ENCODE assay signal across 8 mouse cellular contexts in the genomic region with DNA sequence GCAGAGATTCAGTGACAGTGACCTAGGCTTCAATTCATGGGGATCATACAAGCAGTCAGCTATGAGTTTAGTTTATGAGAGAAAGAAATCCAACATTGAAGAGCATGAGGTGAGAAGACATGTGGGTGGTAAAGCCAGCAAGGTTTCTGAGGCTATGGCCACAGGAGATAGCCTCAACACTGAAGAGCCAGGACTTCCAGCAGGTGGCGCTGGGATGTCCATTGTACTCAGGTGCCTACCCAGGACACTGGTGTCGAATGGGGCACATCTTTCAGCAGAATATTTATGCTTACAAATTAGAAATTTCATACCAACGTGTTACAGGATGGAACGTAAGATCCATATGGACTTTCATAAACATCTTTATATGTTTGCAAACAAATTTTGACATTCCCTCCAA. TPM values are rescaled to one million over a fixed set of nuclear protein-coding genes. Genes with fewer than 3 reads are reported as not detected.
DNase-seq lines count a peak whose midpoint lies in the region; ATAC-seq and TF ChIP-seq lines count a peak whose summit lies in the region.
"Had no signal": no experiment of that assay in that cellular context is flagged by ENCODE, and none has a peak within 500 bp of the region (broad histone marks: within the 10 kb centered on the region; RNA-seq: fewer than 3 reads in every experiment).

No protein-coding gene starts in this region.

- H3K36me3 ChIP-seq in MEL (ENCODE audit: control insufficient read depth in 1 of 2, insufficient read depth in 2 of 2, low read length in 2 of 2) = no peaks in the 10 kb centered on the region
- H3K36me3 ChIP-seq in lung, postnatal 0 days (ENCODE audit: insufficient read depth, low read length) = no peaks in the 10 kb centered on the region

- no peak for TF ChIP-seq EP300 in MEL (IDR thresholded peaks at IDR 0.05; ENCODE audit: low read depth in 1 of 2, low read length in 2 of 2)
- TF ChIP-seq EP300 in lung, postnatal 0 days (IDR thresholded peaks at IDR 0.05) = no peak

- WGBS in lung, postnatal 0 days = 24% methylated on average over 4 of the region's 4 CpGs

- peak; percentile 53 for TF ChIP-seq RAD21 in MEL (IDR thresholded peaks at IDR 0.05; ENCODE audit: low read depth, low read length)

- TF ChIP-seq CTCF in layer of hippocampus, adult 2 months (conservative IDR thresholded peaks at IDR 0.05) = peak; percentile 84
- TF ChIP-seq CTCF in MEL (IDR thresholded peaks at IDR 0.05 in 2 of 3, conservative IDR thresholded peaks at IDR 0.05 in 1 of 3; ENCODE audit: control insufficient read depth in 1 of 3, insufficient read depth in 1 of 3, low read depth in 2 of 3, low read length in 3 of 3, poor library complexity in 1 of 3, severe bottlenecking in 1 of 3) = peak; percentile 74 to 86 (median 80)
- TF ChIP-seq CTCF in lung, postnatal 0 days (IDR thresholded peaks at IDR 0.05) = peak; percentile 83

- no peak overlapping the region for H3K4me3 ChIP-seq in layer of hippocampus, adult 2 months
- no peak overlapping the region for H3K4me3 ChIP-seq in MEL (ENCODE audit: control insufficient read depth in 1 of 2, insufficient read depth in 1 of 2, low read depth in 2 of 2, low read length in 2 of 2)
- H3K4me3 ChIP-seq in lung, postnatal 0 days (ENCODE audit: low read depth, low read length) = no peak overlapping the region

- ATAC-seq in lung, postnatal 0 days = no peak

- no peak for TF ChIP-seq POLR2A in MEL (IDR thresholded peaks at IDR 0.05; ENCODE audit: control insufficient read depth in 1 of 2, insufficient read depth in 1 of 2, low read depth in 1 of 2, low read length in 2 of 2, poor library complexity in 1 of 2)

- no peaks in the 10 kb centered on the region; a peak in 1 of 4 replicates for H3K27me3 ChIP-seq in MEL (ENCODE audit: control insufficient read depth in 1 of 2, insufficient read depth in 2 of 2, low read length in 2 of 2)
- H3K27me3 ChIP-seq in lung, postnatal 0 days (replicated peaks; ENCODE audit: insufficient read depth, low read length) = no peaks in the 10 kb centered on the region

- H3K4me1 ChIP-seq in MEL (ENCODE audit: control insufficient read depth in 1 of 2, insufficient read depth in 2 of 2, low read length in 2 of 2) = no peaks in the 10 kb centered on the region
- H3K4me1 ChIP-seq in lung, postnatal 0 days (ENCODE audit: insufficient read depth, low read depth, low read length) = no peaks in the 10 kb centered on the region

- no peaks in the 10 kb centered on the region for H3K79me2 ChIP-seq in MEL (ENCODE audit: control insufficient read depth, insufficient read depth, low read length, poor library complexity)

- no peak overlapping the region for H3K27ac ChIP-seq in layer of hippocampus, adult 2 months
- H3K27ac ChIP-seq in MEL (ENCODE audit: control insufficient read depth, low read depth, low read length) = no peak overlapping the region
- no peak overlapping the region for H3K27ac ChIP-seq in lung, postnatal 0 days (ENCODE audit: low read length)
- H3K27ac ChIP-seq: macrophage had no signal

- no peaks in the 10 kb centered on the region for H3K9me3 ChIP-seq in MEL (replicated peaks; ENCODE audit: insufficient read depth, low read length)
- no peaks in the 10 kb centered on the region for H3K9me3 ChIP-seq in lung, postnatal 0 days (ENCODE audit: low read length)

- peak in 1 of 2 experiments; percentile 47 for DNase-seq in layer of hippocampus, adult 2 months (ENCODE audit: low spot score in 2 of 2)
- no peak for DNase-seq in layer of hippocampus, adult 9-11 months
- DNase-seq in MEL (ENCODE audit: low read depth, low spot score) = peak; percentile 54
- peak; percentile 31 for DNase-seq in c-Kit-positive CD71-positive TER-119-negative erythroid progenitor cells, embryonic 14.5 days (ENCODE audit: low read depth)
- DNase-seq in gastrocnemius, postnatal 10 days = peak; percentile 65
- DNase-seq in lung, postnatal 0 days (ENCODE audit: low spot score) = peak; percentile 67
- peak; percentile 33 to 58 for DNase-seq in spleen, postnatal 14 days (ENCODE audit: low spot score in 2 of 2)

- no peak overlapping the region for H3K4me2 ChIP-seq in lung, postnatal 0 days (replicated peaks; ENCODE audit: low read depth, low read length)

- H3K9ac ChIP-seq in MEL (ENCODE audit: control insufficient read depth, low read depth, low read length, poor library complexity, severe bottlenecking) = no peak overlapping the region
- H3K9ac ChIP-seq in lung, postnatal 0 days (replicated peaks; ENCODE audit: low read depth) = no peak overlapping the region

TF ChIP-seq in MEL, 35 proteins besides CTCF, POLR2A, EP300 and RAD21:
- TF ChIP-seq ZC3H11A (IDR thresholded peaks at IDR 0.05; ENCODE audit: low read depth, low read length) (peak; percentile 18; the same call in 1 of the 2 replicates), SMC3 (IDR thresholded peaks at IDR 0.05; ENCODE audit: low read depth, low read length) (peak; percentile 84), ELF1 (IDR thresholded peaks at IDR 0.05; ENCODE audit: low read depth, low read length) (no peak), USF2 (IDR thresholded peaks at IDR 0.05; ENCODE audit: borderline replicate concordance in 1 of 2, insufficient read depth in 1 of 2, low read depth in 1 of 2, low read length in 2 of 2) (no peak), MEF2A (IDR thresholded peaks at IDR 0.05; ENCODE audit: extremely low read depth, insufficient replicate concordance, low read depth, low read length, poor library complexity, severe bottlenecking) (no peak), ZKSCAN1 (IDR thresholded peaks at IDR 0.05; ENCODE audit: low read depth, low read length) (no peak), HCFC1 (IDR thresholded peaks at IDR 0.05; ENCODE audit: low read depth, low read length) (no peak), BHLHE40 (IDR thresholded peaks at IDR 0.05; ENCODE audit: borderline replicate concordance, low read depth, low read length) (no peak), MAX (IDR thresholded peaks at IDR 0.05; ENCODE audit: low read length) (no peak)

RNA-seq across cellular contexts. Expression of a gene that starts 19.8 kb away (rescaled TPM):
- total RNA-seq in layer of hippocampus, adult 2 months (2021) = 1 to 10 TPM in 1 of 2 experiments, under 1 TPM in 1; 0.83 to 1.6 TPM
- 0.23 TPM in 1 of 2 replicates, not detected in the other for total RNA-seq in MEL (2012; rRNA removed)
- polyA plus RNA-seq in MEL (2012; ENCODE audit: insufficient read depth in 1 of 2, insufficient read length in 2 of 2, low read depth in 1 of 2, low replicate concordance in 2 of 2, missing spikeins in 1 of 2) = under 1 TPM in 1 of 2 experiments, not detected in 1; 0.21 TPM
- 1 to 10 TPM; 6.3 to 9.2 TPM for total RNA-seq in gastrocnemius, postnatal 10 days (2021)
- polyA plus RNA-seq in lung, postnatal 0 days (2015; fragmentation: Nextera tagmentation; extraction: Ambion mirVana) = 3.8 and 4.0 TPM in 2 replicates

RNA-seq across cellular contexts. Expression of a gene that starts 35.5 kb away (rescaled TPM):
- total RNA-seq in layer of hippocampus, adult 2 months (2021) = under 1 TPM; 0.07 to 0.15 TPM
- not detected in 2 replicates for total RNA-seq in MEL (2012; rRNA removed)
- under 1 TPM in 1 of 2 experiments, not detected in 1; 0.04 TPM for polyA plus RNA-seq in MEL (2012; ENCODE audit: insufficient read depth in 1 of 2, insufficient read length in 2 of 2, low read depth in 1 of 2, low replicate concordance in 2 of 2, missing spikeins in 1 of 2)
- not detected for total RNA-seq in gastrocnemius, postnatal 10 days (2021)
- 10.9 and 12.3 TPM in 2 replicates for polyA plus RNA-seq in lung, postnatal 0 days (2015; fragmentation: Nextera tagmentation; extraction: Ambion mirVana)
- polyA plus RNA-seq: macrophage had no signal
